Mouse (Mus musculus): ENCODE measurements around the gene Elfn2. TPM values are rescaled to one million over a fixed set of nuclear protein-coding genes. Genes with fewer than 3 reads are reported as not detected.

The Elfn2 gene
- polyA plus RNA-seq, 1 experiment from 2014 or later, result 1.7 TPM

DNA sequence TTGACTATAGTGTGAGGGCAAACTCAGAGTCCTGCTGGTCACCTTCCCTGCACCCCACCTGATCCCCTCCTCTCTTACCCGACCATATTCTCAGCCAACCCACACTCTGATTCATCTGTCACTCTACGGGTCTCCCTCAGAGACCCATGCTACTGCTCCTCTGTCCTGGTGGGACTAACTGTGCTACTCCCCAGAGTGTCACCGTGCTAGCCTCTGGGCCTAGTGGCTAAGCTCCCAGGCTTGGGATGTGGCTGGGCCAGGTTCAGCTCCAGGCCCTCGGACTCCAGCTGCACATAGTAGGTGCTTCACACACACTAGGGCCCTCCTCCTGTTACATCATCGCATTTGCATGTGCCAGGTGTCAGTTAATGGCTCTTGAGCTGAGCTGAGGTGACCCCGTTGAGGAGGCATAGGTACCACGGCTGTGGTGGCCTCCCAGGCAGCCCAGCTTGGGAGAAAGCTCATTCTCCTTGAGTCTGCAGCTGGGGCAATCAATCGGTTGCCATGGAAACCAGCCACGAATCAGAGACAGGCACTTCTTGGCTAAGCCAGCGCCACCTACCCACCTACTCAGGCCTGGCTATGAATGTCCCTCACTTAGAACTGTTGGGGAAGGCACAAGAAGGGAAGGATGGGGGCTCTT lies 84.4 kb downstream of the Elfn2 start:
- Histone ChIP-seq H3K9me3 (replicated peaks) (no peaks in the 10 kb centered on the region), H3K27ac (peak overlapping the region; percentile 71), H3K27me3 (no peaks in the 10 kb centered on the region), H3K36me3 (ENCODE audit: poor library complexity, severe bottlenecking) (no peaks in the 10 kb centered on the region), H3K4me2 (no peak overlapping the region), H3K4me3 (no peak overlapping the region), H3K4me1 (peaks cover 85% of the 10 kb centered on the region), H3K9ac (no peak overlapping the region)
- ATAC-seq, result peak; percentile 83
- WGBS, result 28% methylated on average over 10 of the region's 10 CpGs

DNA sequence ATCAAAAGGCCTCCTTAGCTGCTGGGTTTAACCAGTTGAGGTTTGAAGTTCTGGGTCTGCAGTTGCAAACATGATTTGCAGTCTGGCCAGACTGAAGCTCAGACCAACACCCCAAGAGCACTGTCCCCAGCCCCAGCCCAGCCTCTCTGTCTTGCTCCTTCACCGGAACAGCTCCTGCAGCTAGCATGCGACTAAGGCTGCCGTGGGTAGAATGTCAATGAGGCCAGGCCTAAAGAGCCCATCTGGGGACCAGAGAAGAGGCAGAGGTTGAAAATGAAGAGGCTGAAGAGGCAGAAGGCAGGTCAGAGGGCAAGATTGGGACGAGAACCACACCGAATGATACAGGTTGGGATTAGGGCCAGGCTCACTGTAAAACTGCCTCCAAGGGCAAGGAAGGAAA lies 85.2 kb downstream of the Elfn2 start:
- no peak for ATAC-seq
- Histone ChIP-seq H3K36me3 (ENCODE audit: poor library complexity, severe bottlenecking) (no peaks in the 10 kb centered on the region), H3K27ac (peak overlapping the region; percentile 71), H3K4me1 (peaks cover 79% of the 10 kb centered on the region), H3K9ac (0 out of 2 replicates have a peak overlapping the region, but pooled peaks have one; percentile 5), H3K4me3 (no peak overlapping the region), H3K27me3 (no peaks in the 10 kb centered on the region), H3K9me3 (replicated peaks) (no peaks in the 10 kb centered on the region), H3K4me2 (no peak overlapping the region)
- 43% methylated on average over 5 of the region's 5 CpGs for WGBS

- no peaks in the 10 kb centered on the region for H3K27me3 ChIP-seq
- peaks cover 69% of the 10 kb centered on the region for H3K4me1 ChIP-seq
- no peak overlapping the region for H3K4me2 ChIP-seq
- H3K9ac ChIP-seq, result no peak overlapping the region
- WGBS, result 41% methylated on average over 2 of the region's 2 CpGs
- H3K9me3 ChIP-seq (replicated peaks), result no peaks in the 10 kb centered on the region
- H3K27ac ChIP-seq, result peak overlapping the region; percentile 40; the same call in 1 of the 2 replicates
- H3K36me3 ChIP-seq (ENCODE audit: poor library complexity, severe bottlenecking), result no peaks in the 10 kb centered on the region
- ATAC-seq, result no peak; the same call in 1 of the 2 replicates
- no peak overlapping the region for H3K4me3 ChIP-seq
These were observed 86.2 kb downstream of the Elfn2 start for GRCm38 (mm10) chr15:78632387-78632786.

- Histone ChIP-seq H3K9me3 (replicated peaks) (no peaks in the 10 kb centered on the region), H3K4me1 (peaks cover 28% of the 10 kb centered on the region), H3K4me2 (no peak overlapping the region), H3K9ac (no peak overlapping the region), H3K27ac (no peak overlapping the region), H3K36me3 (ENCODE audit: poor library complexity, severe bottlenecking) (no peaks in the 10 kb centered on the region), H3K4me3 (no peak overlapping the region), H3K27me3 (no peaks in the 10 kb centered on the region)
- no peak for ATAC-seq
- 85% methylated on average over 13 of the region's 13 CpGs for WGBS
These were observed 92.3 kb downstream of the Elfn2 start for GRCm38 (mm10) chr15:78626285-78626684.

- no peaks in the 10 kb centered on the region for H3K9me3 ChIP-seq (replicated peaks)
- peak overlapping the region; percentile 69; the same call in 1 of the 2 replicates for H3K27ac ChIP-seq
- peaks cover 17% of the 10 kb centered on the region for H3K4me1 ChIP-seq
- 0 out of 2 replicates have a peak overlapping the region, but pooled peaks have one; percentile 51 for H3K9ac ChIP-seq
- H3K4me2 ChIP-seq, result no peak overlapping the region
- ATAC-seq, result no peak
- H3K27me3 ChIP-seq, result peaks cover 3% of the 10 kb centered on the region; the same call in 1 of the 2 replicates
- H3K4me3 ChIP-seq, result no peak overlapping the region
- H3K36me3 ChIP-seq (ENCODE audit: poor library complexity, severe bottlenecking), result no peaks in the 10 kb centered on the region
- 67% methylated on average over 3 of the region's 3 CpGs for WGBS
These were observed 93.6 kb downstream of the Elfn2 start for GRCm38 (mm10) chr15:78624961-78625360.

- peak overlapping the region; percentile 69 for H3K27ac ChIP-seq
- peak; percentile 71 for ATAC-seq
- WGBS, result 52% methylated on average over 13 of the region's 13 CpGs
- H3K4me3 ChIP-seq, result no peak overlapping the region
- H3K4me1 ChIP-seq, result peaks cover 17% of the 10 kb centered on the region
- peak overlapping the region; percentile 51 for H3K9ac ChIP-seq
- H3K9me3 ChIP-seq (replicated peaks), result no peaks in the 10 kb centered on the region
- H3K4me2 ChIP-seq, result no peak overlapping the region
- H3K36me3 ChIP-seq (ENCODE audit: poor library complexity, severe bottlenecking), result no peaks in the 10 kb centered on the region
- peaks cover 3% of the 10 kb centered on the region; the same call in 1 of the 2 replicates for H3K27me3 ChIP-seq
These were observed 94.1 kb downstream of the Elfn2 start for GRCm38 (mm10) chr15:78624431-78624950.

DNA sequence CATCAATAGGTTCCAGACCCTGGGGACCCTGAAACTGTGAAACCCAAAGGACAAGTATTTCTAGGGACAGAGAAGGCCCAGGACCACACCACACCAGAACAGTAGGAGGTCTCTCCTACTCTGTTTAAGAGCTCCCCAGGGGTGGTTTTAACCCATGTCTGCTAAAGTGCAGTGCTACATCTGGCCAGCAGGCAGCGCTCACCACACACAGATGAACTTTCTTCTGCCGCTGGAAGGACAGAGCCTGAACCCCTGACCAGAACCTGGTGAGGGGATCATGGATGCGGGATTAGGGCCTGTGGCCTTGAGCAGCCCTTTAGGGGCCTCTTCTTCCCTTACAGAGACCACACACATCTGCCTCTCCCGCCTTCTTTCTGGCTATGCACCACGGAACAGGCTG lies 95.1 kb downstream of the Elfn2 start:
- WGBS, result 12% methylated on average over 5 of the region's 5 CpGs
- peak; percentile 59 for ATAC-seq
- H3K36me3 ChIP-seq (ENCODE audit: poor library complexity, severe bottlenecking), result no peaks in the 10 kb centered on the region
- H3K4me2 ChIP-seq, result no peak overlapping the region
- peaks cover 3% of the 10 kb centered on the region; the same call in 1 of the 2 replicates for H3K27me3 ChIP-seq
- H3K27ac ChIP-seq, result no peak overlapping the region
- H3K4me3 ChIP-seq, result no peak overlapping the region
- peaks cover 17% of the 10 kb centered on the region for H3K4me1 ChIP-seq
- no peaks in the 10 kb centered on the region for H3K9me3 ChIP-seq (replicated peaks)
- H3K9ac ChIP-seq, result no peak overlapping the region

Other genes starting within 250 kb of the Elfn2 start
- not detected in 2 replicates for gene Il2rb, start 223.5 kb downstream of the Elfn2 start, polyA plus RNA-seq (2015; fragmentation: Nextera tagmentation; extraction: Ambion mirVana)
- gene C1qtnf6, start 187.4 kb downstream of the Elfn2 start, polyA plus RNA-seq (2015; fragmentation: Nextera tagmentation; extraction: Ambion mirVana), result 4.1 and 5.8 TPM in 2 replicates
- gene Sstr3, start 174.1 kb downstream of the Elfn2 start, polyA plus RNA-seq (2015; fragmentation: Nextera tagmentation; extraction: Ambion mirVana), result 0.96 and 1.4 TPM in 2 replicates
- 2.9 and 3.4 TPM in 2 replicates for gene Rac2, start 146.0 kb downstream of the Elfn2 start, polyA plus RNA-seq (2015; fragmentation: Nextera tagmentation; extraction: Ambion mirVana)
- gene Cyth4, start 121.7 kb downstream of the Elfn2 start, polyA plus RNA-seq (2015; fragmentation: Nextera tagmentation; extraction: Ambion mirVana), result 3.1 and 3.4 TPM in 2 replicates
- 136 and 138 TPM in 2 replicates for gene Mfng, start 54.7 kb upstream of the Elfn2 start, polyA plus RNA-seq (2015; fragmentation: Nextera tagmentation; extraction: Ambion mirVana)
- 0.92 and 0.93 TPM in 2 replicates for gene Card10, start 84.3 kb upstream of the Elfn2 start, polyA plus RNA-seq (2015; fragmentation: Nextera tagmentation; extraction: Ambion mirVana)
- gene Cdc42ep1, start 123.9 kb upstream of the Elfn2 start, polyA plus RNA-seq (2015; fragmentation: Nextera tagmentation; extraction: Ambion mirVana), result 5.0 and 5.5 TPM in 2 replicates
- not detected in 2 replicates for gene Lgals2, start 136.8 kb upstream of the Elfn2 start, polyA plus RNA-seq (2015; fragmentation: Nextera tagmentation; extraction: Ambion mirVana)
- 50.3 and 53.7 TPM in 2 replicates for gene Gga1, start 158.4 kb upstream of the Elfn2 start, polyA plus RNA-seq (2015; fragmentation: Nextera tagmentation; extraction: Ambion mirVana)
- gene Gm49510, start 180.9 kb upstream of the Elfn2 start, polyA plus RNA-seq (2015; fragmentation: Nextera tagmentation; extraction: Ambion mirVana), result 0.15 and 0.16 TPM in 2 replicates
- 3.7 and 5.4 TPM in 2 replicates for gene Sh3bp1, start 181.0 kb upstream of the Elfn2 start, polyA plus RNA-seq (2015; fragmentation: Nextera tagmentation; extraction: Ambion mirVana)
- 54.4 and 55.5 TPM in 2 replicates for gene Pdxp, start 195.1 kb upstream of the Elfn2 start, polyA plus RNA-seq (2015; fragmentation: Nextera tagmentation; extraction: Ambion mirVana)
- 91.7 and 110 TPM in 2 replicates for gene Lgals1, start 208.0 kb upstream of the Elfn2 start, polyA plus RNA-seq (2015; fragmentation: Nextera tagmentation; extraction: Ambion mirVana)
- 50.3 and 59.3 TPM in 2 replicates for gene Nol12, start 216.2 kb upstream of the Elfn2 start, polyA plus RNA-seq (2015; fragmentation: Nextera tagmentation; extraction: Ambion mirVana)
- 35.6 and 39.2 TPM in 2 replicates for gene Triobp, start 229.0 kb upstream of the Elfn2 start, polyA plus RNA-seq (2015; fragmentation: Nextera tagmentation; extraction: Ambion mirVana)

All from forebrain, embryonic 13.5 days (tissue).